Mouse (Mus musculus) myocyte (in vitro differentiated cells): ENCODE measurements at regions not wholly inside any gene's neighbourhood (a gene's known extent, or its start where the extent isn't known, plus 50 kb on each side); places are given as distances from the start of the nearest gene placed in this dataset.

ENCODE experiments used
- CEBPB ChIP-seq: IDR thresholded peaks from 2 replicates; pipeline ENCODE4 v1.6.1; 2011; ENCODE audit warnings: mild to moderate bottlenecking, moderate library complexity; ENCODE audit not compliant: poor library complexity, insufficient read depth, severe bottlenecking
- E2F4 ChIP-seq: IDR thresholded peaks from one replicate; pipeline ENCODE4 v1.6.1; 2011; ENCODE audit warnings: mild to moderate bottlenecking, control low read depth, moderate library complexity; ENCODE audit not compliant: insufficient read depth
- MAX ChIP-seq: IDR thresholded peaks from one replicate; pipeline ENCODE4 v1.6.1; 2011; ENCODE audit warnings: low read depth, mild to moderate bottlenecking, control low read depth
- MYOD1 ChIP-seq, 3 experiments: IDR thresholded peaks; one replicate each; pipeline ENCODE4 v1.6.1; 2011; ENCODE audit warnings: control low read depth in 2 of 3, low read depth in 2 of 3, mild to moderate bottlenecking in 2 of 3, moderate library complexity in 1 of 3; ENCODE audit not compliant: insufficient read length in 2 of 3, control insufficient read depth in 1 of 3
- MYOG ChIP-seq, 3 experiments: IDR thresholded peaks; one replicate each; pipeline ENCODE4 v1.6.1; 2011; ENCODE audit warnings: control low read depth in 2 of 3, low read depth in 2 of 3, mild to moderate bottlenecking in 2 of 3; ENCODE audit not compliant: insufficient read length in 2 of 3, control insufficient read depth in 1 of 3, insufficient read depth in 1 of 3
- POLR2A ChIP-seq: IDR thresholded peaks from one replicate; pipeline ENCODE4 v1.6.1; 2011; ENCODE audit warnings: low read depth, mild to moderate bottlenecking, control low read depth, moderate library complexity; ENCODE audit not compliant: insufficient read length
- POLR2AphosphoS2 ChIP-seq: IDR thresholded peaks from one replicate; pipeline ENCODE4 v1.6.1; 2011; ENCODE audit warnings: low read depth, control low read depth; ENCODE audit not compliant: insufficient read length
- REST ChIP-seq: IDR thresholded peaks from one replicate; pipeline ENCODE4 v1.6.1; 2011; ENCODE audit warnings: mild to moderate bottlenecking, control low read depth, moderate library complexity; ENCODE audit not compliant: insufficient read depth, insufficient read length
- SRF ChIP-seq: IDR thresholded peaks from one replicate; pipeline ENCODE4 v1.6.1; 2011; ENCODE audit warnings: low read depth; ENCODE audit not compliant: control insufficient read depth, insufficient read length
- TCF12 ChIP-seq: IDR thresholded peaks from one replicate; pipeline ENCODE4 v1.6.1; 2011; ENCODE audit warnings: mild to moderate bottlenecking, control low read depth; ENCODE audit not compliant: poor library complexity, insufficient read depth, severe bottlenecking
- TCF3 ChIP-seq: IDR thresholded peaks from one replicate; pipeline ENCODE4 v1.6.1; 2011; ENCODE audit warnings: low read depth, control low read depth; ENCODE audit not compliant: insufficient read length
- USF1 ChIP-seq: IDR thresholded peaks from one replicate; pipeline ENCODE4 v1.6.1; 2011; ENCODE audit warnings: low read depth, mild to moderate bottlenecking, control low read depth, moderate library complexity

DNA sequence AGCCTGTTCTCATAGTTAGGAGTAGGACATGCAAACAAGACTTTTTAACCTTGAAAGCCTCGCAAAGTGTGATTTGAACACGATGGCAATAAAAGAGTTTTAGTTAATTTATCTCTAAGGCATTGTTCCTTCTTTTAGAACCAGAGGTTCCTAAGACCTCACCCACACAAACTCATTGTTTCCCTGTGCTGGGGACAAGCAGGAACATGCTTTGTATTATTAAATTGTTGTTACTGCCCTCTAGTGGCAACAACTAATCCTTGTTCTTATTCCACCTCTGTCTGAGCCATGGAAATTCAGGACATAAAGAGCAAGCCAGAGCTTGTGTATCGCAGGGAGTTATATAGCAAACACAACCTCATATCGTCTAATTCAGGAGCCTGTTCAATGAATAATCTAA lies 157.9 kb downstream of the Gm11146 start:
- TF ChIP-seq MYOG (IDR thresholded peaks at IDR 0.05; ENCODE audit: control insufficient read depth in 1 of 3, insufficient read depth in 1 of 3, insufficient read length in 2 of 3, low read depth in 2 of 3), result no peak
- no peak for TF ChIP-seq POLR2A
- no peak for TF ChIP-seq MAX
- TF ChIP-seq E2F4, result no peak
- TF ChIP-seq SRF, result no peak
- TF ChIP-seq MYOD1 (IDR thresholded peaks at IDR 0.05; ENCODE audit: control insufficient read depth in 1 of 3, insufficient read length in 2 of 3, low read depth in 2 of 3), result no peak
- no peak for TF ChIP-seq USF1
- TF ChIP-seq CEBPB, result no peak
- TF ChIP-seq TCF3, result no peak
- no peak for TF ChIP-seq POLR2AphosphoS2
- no peak for TF ChIP-seq TCF12
- no peak for TF ChIP-seq REST
